Comparison of ENCODE assay signal across 18 mouse cellular contexts in the genomic region with DNA sequence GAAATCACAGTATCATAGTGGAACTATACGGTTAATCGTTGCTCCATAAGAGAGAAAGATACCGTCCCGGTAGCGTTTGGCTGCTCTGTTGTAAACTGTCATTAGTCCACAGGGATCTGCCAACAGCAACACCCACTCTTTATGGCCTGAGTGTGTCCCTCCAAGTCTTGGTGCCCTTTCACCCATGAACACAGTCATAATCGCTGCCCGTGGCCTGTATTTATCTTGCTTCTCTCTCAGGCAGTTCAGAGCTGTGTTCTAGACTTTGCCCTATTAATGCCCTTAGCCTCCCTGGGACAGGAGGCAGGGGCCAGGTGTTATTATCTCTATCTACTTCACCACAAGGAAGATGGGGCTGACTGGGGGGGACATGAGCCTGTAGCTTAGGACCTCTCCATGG. TPM values are rescaled to one million over a fixed set of nuclear protein-coding genes. Genes with fewer than 3 reads are reported as not detected.
DNase-seq lines count a peak whose midpoint lies in the region; ATAC-seq and TF ChIP-seq lines count a peak whose summit lies in the region.
"Had no signal": no experiment of that assay in that cellular context is flagged by ENCODE, and none has a peak within 500 bp of the region (broad histone marks: within the 10 kb centered on the region; RNA-seq: fewer than 3 reads in every experiment).

No protein-coding gene starts in this region.

- peak; percentile 99 for DNase-seq in liver, adult 2 months (ENCODE audit: extremely low read depth, low read depth, low spot score)
- no peak for DNase-seq in liver, embryonic 11.5 days (ENCODE audit: low spot score)
- DNase-seq in fat pad, adult 2 months (ENCODE audit: extremely low read depth, low read depth, low spot score), result peak; percentile 56
- no peak for DNase-seq in gastrocnemius, postnatal 14 days
- DNase-seq in retina, embryonic 14.5 days (ENCODE audit: low spot score), result no peak
- DNase-seq: adrenal gland, adult 8-10 months; cerebellum, adult 11 months; cerebellum, adult 9-10 months; cerebellum, postnatal 25 days; heart, adult 18-20 months; heart, postnatal 10 days had no signal

- peak overlapping the region; percentile 94 for H3K27ac ChIP-seq in liver, adult 2 months (replicated peaks; ENCODE audit: insufficient read depth, low read depth, low read length)
- no peak overlapping the region for H3K27ac ChIP-seq in liver, embryonic 11.5 days (ENCODE audit: low read depth, low read length)
- H3K27ac ChIP-seq in intestine, embryonic 16.5 days (ENCODE audit: low read length), result peak overlapping the region; percentile 86
- H3K27ac ChIP-seq in stomach, embryonic 16.5 days (ENCODE audit: low read length), result no peak overlapping the region
- H3K27ac ChIP-seq: embryonic facial prominence, embryonic 13.5 days; forebrain, embryonic 13.5 days; heart, embryonic 10.5 days; hindbrain, embryonic 13.5 days; hindbrain, postnatal 0 days had no signal

- intact Hi-C loops in gastrocnemius, postnatal 14 days (cut with DNase I; ENCODE audit: low total_unique reads), result no loop called here

- no peaks in the 10 kb centered on the region for H3K27me3 ChIP-seq in liver, adult 2 months (ENCODE audit: control insufficient read depth, insufficient read depth, low read length)
- no peaks in the 10 kb centered on the region for H3K27me3 ChIP-seq in liver, embryonic 11.5 days (replicated peaks; ENCODE audit: control insufficient read depth, insufficient read depth, low read length)
- no peaks in the 10 kb centered on the region for H3K27me3 ChIP-seq in intestine, embryonic 16.5 days (replicated peaks; ENCODE audit: control insufficient read depth, insufficient read depth, low read length)
- H3K27me3 ChIP-seq in stomach, embryonic 16.5 days (ENCODE audit: control insufficient read depth, insufficient read depth, low read length), result no peaks in the 10 kb centered on the region

- no peak for TF ChIP-seq POLR2A in liver, adult 2 months (IDR thresholded peaks at IDR 0.05; ENCODE audit: extremely low read depth, insufficient read depth, low read length)

- peaks cover 28% of the 10 kb centered on the region; the same call in 1 of the 2 replicates for H3K79me2 ChIP-seq in liver, adult 2 months (ENCODE audit: control insufficient read depth, insufficient read depth, low read length)

- no peak overlapping the region for H3K4me2 ChIP-seq in liver, embryonic 11.5 days
- no peak overlapping the region for H3K4me2 ChIP-seq in intestine, embryonic 16.5 days (ENCODE audit: low read depth, low read length)
- H3K4me2 ChIP-seq in stomach, embryonic 16.5 days (ENCODE audit: low read depth, low read length), result no peak overlapping the region
- H3K4me2 ChIP-seq: embryonic facial prominence, embryonic 13.5 days; forebrain, embryonic 13.5 days; hindbrain, embryonic 13.5 days had no signal

- no peak for ATAC-seq in liver, embryonic 11.5 days (replicated peaks; ENCODE audit: low FRiP score)
- ATAC-seq in intestine, embryonic 16.5 days, result peak; percentile 84
- ATAC-seq in stomach, embryonic 16.5 days (ENCODE audit: insufficient read depth, low FRiP score), result peak; percentile 46; the same call in 1 of the 2 replicates
- ATAC-seq: forebrain, embryonic 13.5 days; hindbrain, postnatal 0 days had no signal

- no peak for TF ChIP-seq CTCF in liver, adult 2 months (IDR thresholded peaks at IDR 0.05; ENCODE audit: low read depth, low read length)

- H3K9me3 ChIP-seq in liver, embryonic 11.5 days (ENCODE audit: control insufficient read depth, low read length), result no peaks in the 10 kb centered on the region
- no peaks in the 10 kb centered on the region; the same call in 1 of the 2 replicates for H3K9me3 ChIP-seq in intestine, embryonic 16.5 days (ENCODE audit: control insufficient read depth, low read length)
- no peaks in the 10 kb centered on the region for H3K9me3 ChIP-seq in stomach, embryonic 16.5 days (replicated peaks; ENCODE audit: control insufficient read depth, low read length)
- H3K9me3 ChIP-seq: embryonic facial prominence, embryonic 13.5 days; forebrain, embryonic 13.5 days; heart, embryonic 10.5 days; hindbrain, embryonic 13.5 days had no signal

- H3K36me3 ChIP-seq in liver, adult 2 months (ENCODE audit: control insufficient read depth, insufficient read depth, low read length), result peaks cover 6% of the 10 kb centered on the region; the same call in 1 of the 2 replicates
- no peaks in the 10 kb centered on the region; the same call in 1 of the 2 replicates for H3K36me3 ChIP-seq in liver, embryonic 11.5 days (ENCODE audit: control insufficient read depth, insufficient read depth, low read length)
- peaks cover 21% of the 10 kb centered on the region; the same call in 1 of the 2 replicates for H3K36me3 ChIP-seq in intestine, embryonic 16.5 days (ENCODE audit: control insufficient read depth, insufficient read depth, low read length)
- 0 out of 2 replicates have a peak, but pooled peaks cover 4% of the 10 kb centered on the region for H3K36me3 ChIP-seq in stomach, embryonic 16.5 days (ENCODE audit: control insufficient read depth, insufficient read depth, low read length)
- H3K36me3 ChIP-seq: heart, embryonic 10.5 days had no signal

- peak overlapping the region; percentile 14; the same call in 1 of the 2 replicates for H3K9ac ChIP-seq in liver, adult 2 months (ENCODE audit: low read depth, low read length)
- no peak overlapping the region for H3K9ac ChIP-seq in liver, embryonic 11.5 days (ENCODE audit: low read depth, low read length)
- no peak overlapping the region for H3K9ac ChIP-seq in intestine, embryonic 16.5 days (ENCODE audit: low read depth, low read length)
- H3K9ac ChIP-seq in stomach, embryonic 16.5 days (ENCODE audit: low read length), result no peak overlapping the region
- H3K9ac ChIP-seq: embryonic facial prominence, embryonic 13.5 days; forebrain, embryonic 13.5 days; hindbrain, embryonic 13.5 days had no signal

- H3K4me1 ChIP-seq in liver, adult 2 months (ENCODE audit: control insufficient read depth, insufficient read depth, low read length), result peaks cover 70% of the 10 kb centered on the region
- peaks cover 10% of the 10 kb centered on the region for H3K4me1 ChIP-seq in liver, embryonic 11.5 days (replicated peaks; ENCODE audit: control insufficient read depth, insufficient read depth, low read length)
- peaks cover 17% of the 10 kb centered on the region; the same call in 1 of the 2 replicates for H3K4me1 ChIP-seq in intestine, embryonic 16.5 days (ENCODE audit: control insufficient read depth, insufficient read depth, low read length)
- H3K4me1 ChIP-seq in stomach, embryonic 16.5 days (ENCODE audit: control insufficient read depth, insufficient read depth, low read length), result no peaks in the 10 kb centered on the region; the same call in 1 of the 2 replicates

- H3K4me3 ChIP-seq in liver, adult 2 months (ENCODE audit: insufficient read depth, low read depth, low read length), result no peak overlapping the region
- no peak overlapping the region for H3K4me3 ChIP-seq in liver, embryonic 11.5 days (ENCODE audit: low read depth, low read length)
- H3K4me3 ChIP-seq in intestine, embryonic 16.5 days (ENCODE audit: low read length), result no peak overlapping the region
- H3K4me3 ChIP-seq in stomach, embryonic 16.5 days (replicated peaks; ENCODE audit: low read length), result no peak overlapping the region
- H3K4me3 ChIP-seq: embryonic facial prominence, embryonic 13.5 days; forebrain, embryonic 13.5 days; heart, embryonic 10.5 days; hindbrain, embryonic 13.5 days had no signal

- 21% methylated on average over 7 of the region's 7 CpGs for WGBS in liver, adult 2 months
- WGBS in liver, embryonic 11.5 days, result 91% methylated on average over 7 of the region's 7 CpGs
- 70% methylated on average over 7 of the region's 7 CpGs for WGBS in intestine, embryonic 16.5 days
- WGBS in stomach, embryonic 16.5 days, result 77% methylated on average over 7 of the region's 7 CpGs

RNA-seq across cellular contexts. Expression of a gene that starts 8.4 kb away (rescaled TPM):
- 19.0 and 22.4 TPM in 2 replicates for total RNA-seq in liver, adult 2 months (2014; rRNA removed)
- polyA plus RNA-seq in liver, adult 2 months (2012; rRNA removed), result 36.5 and 37.8 TPM in 2 replicates
- polyA plus RNA-seq in liver, embryonic 11.5 days (2014; fragmentation: Nextera tagmentation; extraction: Ambion mirVana), result 14.1 and 14.3 TPM in 2 replicates
- polyA plus RNA-seq in intestine, embryonic 16.5 days (2015; fragmentation: Nextera tagmentation; extraction: Ambion mirVana), result 21.7 and 27.1 TPM in 2 replicates
- 10.7 and 11.1 TPM in 2 replicates for polyA plus RNA-seq in stomach, embryonic 16.5 days (2015; fragmentation: Nextera tagmentation; extraction: Ambion mirVana)
- 10 to 100 TPM; 13.2 to 14.5 TPM for total RNA-seq in gastrocnemius, postnatal 14 days (2021)

RNA-seq across cellular contexts. Expression of a gene that starts 25.3 kb away (rescaled TPM):
- total RNA-seq in liver, adult 2 months (2014; rRNA removed), result 223 and 231 TPM in 2 replicates
- 263 and 314 TPM in 2 replicates for polyA plus RNA-seq in liver, adult 2 months (2012; rRNA removed)
- polyA plus RNA-seq in liver, embryonic 11.5 days (2014; fragmentation: Nextera tagmentation; extraction: Ambion mirVana), result 71.9 and 76.9 TPM in 2 replicates
- polyA plus RNA-seq in intestine, embryonic 16.5 days (2015; fragmentation: Nextera tagmentation; extraction: Ambion mirVana), result 150 and 184 TPM in 2 replicates
- polyA plus RNA-seq in stomach, embryonic 16.5 days (2015; fragmentation: Nextera tagmentation; extraction: Ambion mirVana), result 132 and 136 TPM in 2 replicates
- 10 to 100 TPM; 19.0 to 20.9 TPM for total RNA-seq in gastrocnemius, postnatal 14 days (2021)

Comparison
In these comparisons a context has a peak if more than half of its experiments do, and no peak if none do; other contexts are left out.
1. DNase-seq: peak in liver, adult 2 months (single experiment) and fat pad, adult 2 months (single experiment); none in liver, embryonic 11.5 days (single experiment), gastrocnemius, postnatal 14 days (single experiment) and retina, embryonic 14.5 days (single experiment).
2. H3K27ac ChIP-seq: peak in liver, adult 2 months (single experiment) and intestine, embryonic 16.5 days (single experiment); none in liver, embryonic 11.5 days (single experiment) and stomach, embryonic 16.5 days (single experiment).